Mouse (Mus musculus) spleen, adult 18-20 months (tissue): ENCODE measurements around the gene Nomo1.

Source experiments
- DNase-seq, 2 experiments: peaks; one replicate each; pipeline ENCODE4 v3.0.0; 2022; ENCODE audit warnings: mixed read lengths in 2 of 2

Nomo1 gene

GRCm38 (mm10) chr7:46033109-46033869, at the start of gene Nomo1:
Nomo1 (plus strand) TSS chr7:46033698.
- DNase-seq, result peak; percentile 93 to 99

GRCm38 (mm10) chr7:45986893-45987292, 46.6 kb upstream of the Nomo1 start:
- no peak for DNase-seq

GRCm38 (mm10) chr7:45988344-45988743, 45.2 kb upstream of the Nomo1 start:
- no peak for DNase-seq

- no peak for DNase-seq
Measured at GRCm38 (mm10) chr7:45992470-45992869, 41.0 kb upstream of the Nomo1 start.

GRCm38 (mm10) chr7:46000577-46000976, 32.9 kb upstream of the Nomo1 start:
- DNase-seq, result no peak

GRCm38 (mm10) chr7:46002748-46003147, 30.8 kb upstream of the Nomo1 start:
- no peak for DNase-seq

- DNase-seq, result peak in 1 of 2 experiments; percentile 45
Measured at GRCm38 (mm10) chr7:46009578-46009977, 23.9 kb upstream of the Nomo1 start.

GRCm38 (mm10) chr7:46012121-46012520, 21.4 kb upstream of the Nomo1 start:
- DNase-seq, result no peak

GRCm38 (mm10) chr7:46013266-46014010, 20.1 kb upstream of the Nomo1 start:
- DNase-seq, result no peak

GRCm38 (mm10) chr7:46019594-46019993, 13.9 kb upstream of the Nomo1 start:
- no peak for DNase-seq

GRCm38 (mm10) chr7:46021951-46022350, 11.5 kb upstream of the Nomo1 start:
- DNase-seq, result no peak

- no peak for DNase-seq
Measured at GRCm38 (mm10) chr7:46025436-46025835, 8.1 kb upstream of the Nomo1 start.

- DNase-seq, result no peak
Measured at GRCm38 (mm10) chr7:46028681-46029080, 4.8 kb upstream of the Nomo1 start.

GRCm38 (mm10) chr7:46029299-46030144, 4.0 kb upstream of the Nomo1 start:
- no peak for DNase-seq

GRCm38 (mm10) chr7:46030145-46030488, 3.4 kb upstream of the Nomo1 start, which contains the start of gene Abcc6:
Abcc6 (minus strand) TSS chr7:46030302.
- no peak for DNase-seq

- DNase-seq, result no peak
Measured at GRCm38 (mm10) chr7:46031075-46031474, 2.4 kb upstream of the Nomo1 start.

GRCm38 (mm10) chr7:46033870-46034337, 406 bp downstream of the Nomo1 start:
- no peak for DNase-seq

- no peak for DNase-seq
Measured at GRCm38 (mm10) chr7:46034991-46035390, 1.5 kb downstream of the Nomo1 start.

- no peak for DNase-seq
Measured at GRCm38 (mm10) chr7:46035468-46035867, 2.0 kb downstream of the Nomo1 start.

GRCm38 (mm10) chr7:46037433-46037832, 3.9 kb downstream of the Nomo1 start:
- DNase-seq, result no peak

- DNase-seq, result no peak
Measured at GRCm38 (mm10) chr7:46039873-46040272, 6.4 kb downstream of the Nomo1 start.

GRCm38 (mm10) chr7:46044106-46044505, 10.6 kb downstream of the Nomo1 start:
- DNase-seq, result no peak

- no peak for DNase-seq
Measured at GRCm38 (mm10) chr7:46045882-46046281, 12.4 kb downstream of the Nomo1 start.
